Mouse (Mus musculus) A20 (cell line): ENCODE results near the gene Me3.

ENCODE experiments used
- DNase-seq: peaks from one replicate; pipeline ENCODE4 v3.0.0-alpha.2; 2011; ENCODE audit warnings: low read depth, low spot score

Gene Me3

GRCm38 (mm10) chr7:89632342-89633251, at the start of gene Me3:
Me3 (plus strand) TSS chr7:89632392.
- DNase-seq: no peak

DNA sequence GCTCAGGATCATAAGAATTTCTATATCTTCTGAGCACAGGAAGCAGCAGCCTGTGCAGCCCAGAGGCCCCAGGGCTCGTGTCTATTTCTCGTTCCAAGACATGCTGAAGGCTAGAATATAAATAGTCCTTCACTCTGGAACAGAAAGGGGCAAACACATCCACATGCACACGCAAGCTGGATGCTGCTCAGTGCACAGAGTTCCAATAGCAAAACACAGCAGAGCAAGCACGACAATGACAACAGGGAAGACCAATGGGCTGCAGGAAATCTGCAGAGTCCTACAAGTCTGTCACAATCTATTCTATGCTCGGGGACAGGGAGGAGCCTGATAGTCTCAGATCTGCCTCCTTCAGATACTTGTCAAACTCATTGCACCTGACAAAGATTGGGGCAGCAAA, 42.2 kb upstream of the Me3 start:
- DNase-seq: no peak

DNA sequence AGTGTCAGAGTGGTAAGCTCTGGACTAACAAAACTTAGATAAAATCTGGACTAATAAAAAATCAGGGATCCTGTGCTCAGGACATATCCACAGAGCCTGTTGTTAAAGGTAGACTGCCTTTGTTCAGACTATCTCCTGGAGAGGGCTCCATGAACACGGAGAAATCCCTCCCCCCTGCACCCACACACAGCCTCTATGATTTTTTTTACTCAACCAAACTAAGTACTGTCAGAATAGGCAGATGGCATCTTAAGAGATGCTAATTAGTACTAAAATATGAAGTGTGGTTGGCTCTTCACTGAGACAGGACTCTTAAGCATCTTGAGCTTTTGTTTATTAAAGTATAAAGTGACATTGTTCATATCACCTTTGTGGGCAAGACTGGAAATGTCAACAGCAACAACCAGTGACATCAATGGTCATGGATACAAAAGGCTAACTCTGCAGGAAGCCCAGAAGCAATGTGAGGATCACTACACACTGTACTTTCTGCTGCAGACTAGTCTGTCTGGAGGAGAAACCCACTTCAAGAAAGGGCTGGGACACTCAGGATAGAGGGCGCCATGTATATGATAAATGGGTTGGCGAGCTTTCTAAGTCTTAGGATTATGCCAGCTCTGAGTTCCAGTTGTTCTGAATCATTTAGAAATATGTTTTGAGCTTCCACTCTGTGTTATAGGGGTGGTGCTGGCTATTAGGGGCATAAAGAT, 41.5 kb upstream of the Me3 start:
- no peak for DNase-seq

GRCm38 (mm10) chr7:89595813-89596212, 36.4 kb upstream of the Me3 start:
- no peak for DNase-seq

- DNase-seq: peak; percentile 7
Observed at GRCm38 (mm10) chr7:89605589-89606536, 26.3 kb upstream of the Me3 start.

DNA sequence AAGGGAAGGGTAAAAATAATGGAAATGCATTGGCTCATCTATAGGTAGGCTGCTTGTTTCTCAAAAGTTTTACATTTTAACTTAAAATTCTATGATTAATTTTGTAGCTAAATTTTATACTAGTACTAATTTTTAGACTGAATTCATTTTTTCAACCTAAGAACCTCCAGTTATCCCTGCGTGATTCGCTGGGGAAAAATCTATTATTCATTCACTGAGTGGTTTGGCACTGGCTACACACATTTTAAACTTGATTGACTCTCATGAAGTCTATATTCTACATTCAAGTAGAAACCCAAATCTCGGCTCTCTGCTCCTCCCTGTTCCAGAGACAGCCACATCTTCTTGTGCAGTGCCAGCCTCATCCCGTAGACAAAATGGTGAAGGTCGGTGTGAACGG, 24.9 kb upstream of the Me3 start:
- peak; percentile 11 for DNase-seq

GRCm38 (mm10) chr7:89611236-89611635, 21.0 kb upstream of the Me3 start:
- no peak for DNase-seq

GRCm38 (mm10) chr7:89616235-89616634, 16.0 kb upstream of the Me3 start:
- no peak for DNase-seq

DNA sequence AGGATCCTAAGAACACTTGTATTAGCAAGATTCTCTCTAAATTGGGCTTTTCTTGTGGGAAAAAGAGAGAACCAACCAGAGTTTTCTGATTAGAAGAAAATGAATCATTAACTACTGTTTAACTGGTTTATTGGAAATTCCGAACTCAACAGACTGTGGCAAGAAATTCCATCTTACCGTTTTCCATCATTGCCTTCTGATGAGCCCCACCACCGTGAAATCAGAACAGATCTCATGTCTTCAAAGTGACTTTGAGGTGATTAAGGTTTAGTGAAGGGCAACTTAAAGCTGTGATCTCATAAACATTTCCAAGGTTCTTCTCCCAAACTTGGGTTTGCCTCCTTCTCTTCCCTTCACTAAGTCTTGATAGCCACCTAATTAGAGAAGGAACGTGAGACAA, 8.9 kb upstream of the Me3 start:
- no peak for DNase-seq

DNA sequence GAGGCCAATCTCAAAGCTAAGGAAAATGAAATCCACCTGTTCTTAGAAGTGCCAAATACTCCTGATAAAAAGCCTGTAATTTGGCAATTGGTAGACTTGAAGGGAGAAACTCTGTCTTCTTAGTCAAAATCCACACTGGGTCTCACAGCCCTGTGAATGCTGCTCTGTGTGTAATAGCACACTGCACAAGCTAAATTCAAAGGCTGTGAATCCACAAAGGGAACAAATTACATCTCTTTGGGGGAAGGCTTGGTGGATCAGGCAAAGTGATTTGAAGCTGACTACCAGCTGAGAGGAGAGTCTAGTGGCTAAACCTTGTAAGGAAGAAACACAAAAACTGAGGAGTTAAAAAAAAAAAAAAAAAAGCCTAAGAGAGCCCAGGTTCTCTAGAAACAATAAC, 4.8 kb upstream of the Me3 start:
- no peak for DNase-seq

GRCm38 (mm10) chr7:89628006-89628405, 4.2 kb upstream of the Me3 start:
- DNase-seq: peak; percentile 22

GRCm38 (mm10) chr7:89629006-89629405, 3.2 kb upstream of the Me3 start:
- no peak for DNase-seq

- DNase-seq: no peak
Observed at GRCm38 (mm10) chr7:89629914-89630313, 2.3 kb upstream of the Me3 start.

GRCm38 (mm10) chr7:89630796-89631195, 1.4 kb upstream of the Me3 start:
- DNase-seq: no peak

DNA sequence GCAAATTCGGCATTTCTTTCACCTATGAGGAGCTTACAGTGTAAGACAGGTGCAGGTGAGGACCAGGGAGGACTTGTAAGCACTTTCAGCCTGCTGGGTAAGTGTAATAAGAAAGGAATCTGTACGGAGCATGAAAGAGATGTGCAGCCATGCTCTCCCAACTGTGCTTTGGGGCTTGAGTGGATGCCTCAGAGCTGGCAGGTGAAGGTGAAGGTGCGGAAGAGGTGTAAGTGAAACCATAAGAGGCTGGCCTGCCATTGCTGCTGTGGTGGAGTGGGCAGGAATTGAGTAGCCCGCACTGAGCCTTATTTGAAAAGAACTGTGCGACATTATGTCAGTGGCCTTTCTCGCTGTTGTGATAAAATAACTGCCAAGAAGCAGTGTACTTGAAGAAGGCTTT, 8.3 kb downstream of the Me3 start:
- DNase-seq: no peak

DNA sequence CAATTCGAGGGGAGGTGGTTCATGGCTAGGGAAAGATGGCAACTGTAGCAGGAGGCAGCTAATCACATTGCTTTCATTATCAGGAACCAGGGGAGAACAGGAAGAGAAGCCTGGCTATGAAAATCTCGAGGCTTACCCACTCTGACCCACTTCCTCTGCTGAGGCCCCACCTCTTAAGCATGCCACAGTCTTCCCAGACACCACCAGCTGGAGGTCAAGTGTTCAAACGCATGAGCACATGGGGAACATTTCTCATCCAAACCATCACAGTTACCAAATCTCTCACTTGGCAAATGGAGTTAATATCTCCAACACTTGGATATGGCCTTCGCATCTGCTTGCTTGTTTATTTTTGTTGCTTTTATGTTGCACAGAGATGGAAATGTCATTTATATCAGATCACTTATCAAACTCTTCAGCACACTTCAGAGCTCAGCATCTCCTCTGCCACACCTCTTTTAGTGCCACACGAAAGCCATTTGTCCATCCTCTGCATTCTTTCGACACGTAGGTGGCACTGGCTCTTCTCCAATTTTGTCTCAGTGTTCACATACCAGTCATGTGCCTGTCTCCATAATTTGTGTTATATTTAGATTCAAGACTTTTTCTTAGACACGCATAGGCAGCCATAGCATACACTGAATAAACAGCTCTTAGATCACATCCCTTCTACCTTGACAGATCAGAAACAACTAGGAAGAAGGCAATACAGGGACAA, 8.9 kb downstream of the Me3 start:
- no peak for DNase-seq

- DNase-seq: no peak
Observed at GRCm38 (mm10) chr7:89645015-89645414, 12.8 kb downstream of the Me3 start.

DNA sequence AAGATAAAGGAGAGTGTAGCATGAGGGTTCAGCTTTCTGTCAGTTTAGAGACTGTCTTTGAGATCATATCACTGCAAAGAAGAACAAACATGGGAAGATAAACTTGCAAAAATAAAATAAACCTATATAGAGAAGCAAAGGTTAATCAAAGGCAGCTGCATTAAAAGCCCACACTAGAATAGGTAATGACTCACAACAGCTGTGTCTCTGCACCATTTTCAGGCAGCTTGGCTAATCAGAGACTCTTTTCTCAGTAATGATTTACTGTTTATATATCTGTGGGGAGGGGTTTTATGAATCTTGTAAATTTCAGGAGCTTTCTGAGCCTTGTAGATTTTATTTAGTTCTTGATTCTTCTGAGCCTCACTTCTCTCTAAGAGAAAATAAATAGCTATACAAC, 15.7 kb downstream of the Me3 start:
- DNase-seq: no peak

DNA sequence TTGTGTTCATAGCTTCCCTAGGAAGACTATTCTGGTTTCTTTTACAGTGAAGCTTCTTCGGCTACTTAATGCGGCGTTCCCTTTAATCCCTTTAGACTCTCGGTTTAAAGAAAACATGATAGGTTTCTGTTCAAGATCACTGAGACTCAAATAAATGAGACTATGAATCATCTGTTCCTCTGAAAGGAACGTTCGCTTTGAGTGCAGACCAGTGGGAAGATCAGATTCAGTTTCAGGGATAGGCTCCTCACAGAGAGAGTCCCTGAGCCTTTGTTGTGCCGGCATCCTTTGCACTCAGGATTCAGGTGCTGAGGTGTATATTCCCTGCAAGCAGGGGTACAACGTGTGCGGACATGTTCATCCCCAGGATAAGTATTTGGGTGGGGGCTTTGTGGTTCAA, 25.0 kb downstream of the Me3 start:
- DNase-seq: no peak

GRCm38 (mm10) chr7:89657692-89658212, 25.6 kb downstream of the Me3 start:
- DNase-seq: no peak

DNA sequence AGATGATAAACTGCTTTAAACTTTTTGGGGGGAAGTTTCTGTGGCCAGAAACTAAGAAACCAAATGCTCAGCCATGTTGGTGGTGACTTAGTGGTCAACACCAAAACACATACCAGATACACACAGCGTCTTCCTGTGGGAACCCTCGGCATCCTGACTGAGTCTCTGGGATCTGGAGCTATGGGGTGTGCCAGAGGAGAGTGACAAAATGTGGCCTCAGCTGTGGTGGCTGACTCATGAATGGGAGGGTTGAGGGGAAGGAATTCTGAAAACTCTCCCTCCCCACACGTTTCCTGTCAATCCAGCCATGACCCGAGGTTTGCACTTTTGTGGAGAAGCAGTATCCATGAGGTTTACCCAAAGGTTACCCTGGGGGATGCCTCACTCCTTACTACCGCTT, 32.0 kb downstream of the Me3 start:
- DNase-seq: no peak
